In the genomic region with DNA sequence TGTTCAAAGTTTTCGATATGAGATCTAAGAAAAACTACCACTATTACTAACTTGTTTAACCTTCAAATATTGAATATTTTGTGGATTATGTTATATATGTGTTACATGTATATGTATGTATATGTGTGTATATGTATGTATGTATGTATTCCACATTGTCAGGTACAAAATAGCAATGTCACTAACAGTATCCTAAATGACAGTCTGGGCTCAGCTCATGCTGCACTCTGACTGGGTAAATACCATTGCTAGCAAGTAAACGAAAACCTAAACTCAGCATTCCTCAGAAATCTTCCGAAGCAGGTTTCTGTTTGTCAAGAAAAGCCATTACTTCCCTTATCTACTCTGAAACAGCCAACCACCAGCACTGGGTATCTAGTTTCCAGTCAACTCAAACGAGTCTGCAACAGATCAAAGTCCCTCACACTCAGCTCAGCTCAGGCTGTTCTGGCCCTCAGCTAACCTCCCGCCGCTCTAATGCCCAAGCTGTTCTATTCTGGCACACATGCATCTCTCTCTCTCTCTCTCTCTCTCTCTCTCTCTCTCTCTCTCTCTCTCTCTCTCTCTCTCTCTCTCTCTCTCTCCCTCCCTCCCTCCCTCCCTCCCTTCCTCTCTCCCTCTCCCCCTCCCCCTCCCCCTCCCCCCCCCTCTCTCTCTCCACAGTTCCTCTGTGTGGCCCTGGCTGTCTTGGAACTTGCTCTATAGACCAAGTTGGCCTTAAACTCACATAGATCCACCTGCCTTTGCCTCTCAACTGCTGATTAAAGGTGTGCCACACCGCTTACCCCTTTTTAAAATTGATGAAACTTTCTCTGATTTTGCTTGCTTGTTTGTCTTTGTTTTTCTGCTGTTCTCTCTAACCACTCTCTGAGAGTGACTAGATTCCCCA, we compare ENCODE assay signal across 7 mouse cellular contexts. TPM values are rescaled to one million over a fixed set of nuclear protein-coding genes. Genes with fewer than 3 reads are reported as not detected.
DNase-seq lines count a peak whose midpoint lies in the region; ATAC-seq lines count a peak whose summit lies in the region.

No protein-coding gene starts in this region.

- ATAC-seq in neural tube, embryonic 15.5 days (ENCODE audit: low FRiP score), result no peak
- ATAC-seq in granulocyte monocyte progenitor cell, adult 5-6 weeks (replicated peaks; ENCODE audit: poor library complexity, severe bottlenecking), result peak; percentile 55
- peak; percentile 95 for ATAC-seq in stomach, embryonic 16.5 days (ENCODE audit: insufficient read depth, low FRiP score)

- H3K4me3 ChIP-seq in neural tube, embryonic 15.5 days (replicated peaks), result no peak overlapping the region
- H3K4me3 ChIP-seq in limb, embryonic 10.5 days, result no peak overlapping the region
- no peak overlapping the region for H3K4me3 ChIP-seq in stomach, embryonic 16.5 days (replicated peaks; ENCODE audit: low read length)

- no peaks in the 10 kb centered on the region for H3K4me1 ChIP-seq in neural tube, embryonic 15.5 days
- peaks cover 22% of the 10 kb centered on the region for H3K4me1 ChIP-seq in limb, embryonic 10.5 days
- no peaks in the 10 kb centered on the region for H3K4me1 ChIP-seq in stomach, embryonic 16.5 days (ENCODE audit: control insufficient read depth, insufficient read depth, low read length)

- H3K27me3 ChIP-seq in neural tube, embryonic 15.5 days (replicated peaks), result no peaks in the 10 kb centered on the region
- no peaks in the 10 kb centered on the region for H3K27me3 ChIP-seq in limb, embryonic 10.5 days (ENCODE audit: low read depth, poor library complexity, severe bottlenecking)
- H3K27me3 ChIP-seq in stomach, embryonic 16.5 days (ENCODE audit: control insufficient read depth, insufficient read depth, low read length), result no peaks in the 10 kb centered on the region

- no peaks in the 10 kb centered on the region for H3K9me3 ChIP-seq in neural tube, embryonic 15.5 days (replicated peaks)
- H3K9me3 ChIP-seq in limb, embryonic 10.5 days (replicated peaks), result no peaks in the 10 kb centered on the region
- no peaks in the 10 kb centered on the region for H3K9me3 ChIP-seq in stomach, embryonic 16.5 days (replicated peaks; ENCODE audit: control insufficient read depth, low read length)

- WGBS in neural tube, embryonic 15.5 days, result 66% methylated on average over 7 of the region's 7 CpGs
- WGBS in limb, embryonic 10.5 days, result 26% methylated on average over 7 of the region's 7 CpGs
- WGBS in stomach, embryonic 16.5 days, result 20% methylated on average over 7 of the region's 7 CpGs

- peak; percentile 37 for DNase-seq in neural tube, embryonic 10.5 days (ENCODE audit: extremely low spot score, low spot score)
- DNase-seq in limb, embryonic 10.5 days (ENCODE audit: low spot score), result peak; percentile 54
- DNase-seq in right cerebral cortex, adult 2 months (ENCODE audit: low spot score in 2 of 2), result no peak
- DNase-seq in thymus, postnatal 25 days, result no peak

- no peaks in the 10 kb centered on the region for H3K36me3 ChIP-seq in neural tube, embryonic 15.5 days
- H3K36me3 ChIP-seq in limb, embryonic 10.5 days, result no peaks in the 10 kb centered on the region
- no peaks in the 10 kb centered on the region for H3K36me3 ChIP-seq in stomach, embryonic 16.5 days (ENCODE audit: control insufficient read depth, insufficient read depth, low read length)

- no peak overlapping the region for H3K4me2 ChIP-seq in neural tube, embryonic 15.5 days
- H3K4me2 ChIP-seq in stomach, embryonic 16.5 days (ENCODE audit: low read depth, low read length), result peak overlapping the region; percentile 29; the same call in 1 of the 2 replicates

- H3K27ac ChIP-seq in neural tube, embryonic 15.5 days (replicated peaks), result no peak overlapping the region
- H3K27ac ChIP-seq in limb, embryonic 10.5 days, result peak overlapping the region; percentile 40; the same call in 1 of the 2 replicates
- no peak overlapping the region for H3K27ac ChIP-seq in stomach, embryonic 16.5 days (ENCODE audit: low read length)

- no peak overlapping the region for H3K9ac ChIP-seq in neural tube, embryonic 15.5 days (replicated peaks)
- no peak overlapping the region for H3K9ac ChIP-seq in stomach, embryonic 16.5 days (ENCODE audit: low read length)

RNA-seq across cellular contexts. Expression of a gene that starts 9.5 kb away (rescaled TPM):
- polyA plus RNA-seq in neural tube, embryonic 15.5 days (2015; fragmentation: Nextera tagmentation; extraction: Ambion mirVana), result 39.5 and 69.1 TPM in 2 replicates
- total RNA-seq in granulocyte monocyte progenitor cell, adult 5-6 weeks (2014; fragmentation: Nextera tagmentation), result 46.8 and 46.9 TPM in 2 replicates
- total RNA-seq in granulocyte monocyte progenitor cell, adult 5-6 weeks (2017), result 166 and 195 TPM in 2 replicates
- polyA plus RNA-seq in limb, embryonic 10.5 days (2016; fragmentation: Nextera tagmentation; extraction: Ambion mirVana), result 190 and 214 TPM in 2 replicates
- polyA plus RNA-seq in stomach, embryonic 16.5 days (2015; fragmentation: Nextera tagmentation; extraction: Ambion mirVana), result 125 and 145 TPM in 2 replicates

Comparison
In these comparisons a context has a peak if more than half of its experiments do, and no peak if none do; other contexts are left out.
1. DNase-seq: peak in neural tube, embryonic 10.5 days (single experiment) and limb, embryonic 10.5 days (single experiment); none in right cerebral cortex, adult 2 months (0 of 2) and thymus, postnatal 25 days (single experiment).